Mouse (Mus musculus) bone marrow, adult 2 months (tissue): ENCODE results near the gene Plcl2.

Experiments
- CTCF ChIP-seq: fragments of 200-500 bp; IDR thresholded peaks from 2 replicates; pipeline ENCODE4 v1.5.1; 2011; ENCODE audit warnings: low read length, control low read depth; ENCODE audit not compliant: control insufficient read depth, insufficient read depth
- POLR2A ChIP-seq: fragments of 200-500 bp; IDR thresholded peaks from 2 replicates; pipeline ENCODE4 v1.6.1; 2011; ENCODE audit warnings: low read depth, mild to moderate bottlenecking, control low read depth, low read length, borderline replicate concordance; ENCODE audit not compliant: control insufficient read depth

GRCm38 (mm10) chr17:50515926-50516325 is 6.7 kb downstream of the Plcl2 start:
- TF ChIP-seq CTCF (no peak), POLR2A (no peak)
